ENCODE assay signal across 14 mouse cellular contexts in the genomic region with DNA sequence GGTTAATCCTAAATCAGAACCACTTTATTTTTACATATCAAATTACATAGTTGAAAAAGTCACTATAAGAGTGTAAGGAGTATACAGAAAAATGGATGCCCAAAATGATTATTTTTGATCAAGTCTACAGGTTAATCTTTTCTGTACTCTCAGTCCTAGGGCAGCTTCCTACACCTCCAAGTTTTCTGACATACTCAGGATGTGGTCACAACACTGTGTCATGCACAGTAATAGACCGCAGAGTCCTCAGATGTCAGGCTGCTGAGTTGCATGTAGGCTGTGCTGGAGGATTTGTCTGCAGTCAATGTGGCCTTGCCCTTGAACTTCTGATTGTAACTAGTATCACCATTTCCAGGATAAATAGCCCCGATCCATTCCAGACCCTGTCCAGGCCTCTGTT.
DNase-seq lines count a peak whose midpoint lies in the region; ATAC-seq lines count a peak whose summit lies in the region.
"Had no signal": no experiment of that assay in that cellular context is flagged by ENCODE, and none has a peak within 500 bp of the region (broad histone marks: within the 10 kb centered on the region; RNA-seq: fewer than 3 reads in every experiment).

No protein-coding gene starts in this region.

- peak; percentile 25 for DNase-seq in CD4-positive, CD25-positive, alpha-beta regulatory T cell, adult 2 months (ENCODE audit: low read depth, low spot score)
- DNase-seq in naive thymus-derived CD4-positive, alpha-beta T cell, adult 2 months (ENCODE audit: low read depth) = peak; percentile 42
- peak; percentile 21 to 38 for DNase-seq in thymus, postnatal 36 days
- DNase-seq in spleen, postnatal 10 days (ENCODE audit: low spot score in 2 of 2) = no peak
- DNase-seq in cerebellum, postnatal 25 days = no peak
- no peak for DNase-seq in layer of hippocampus, adult 18-20 months (ENCODE audit: low spot score in 2 of 2)
- DNase-seq: cerebellum, adult 9-10 months; heart, adult 11 months; heart, postnatal 36 days; kidney, adult 11 months; midbrain, embryonic 14.5 days; right cerebral cortex, postnatal 25 days had no signal

- ATAC-seq in common myeloid progenitor, adult 5-6 weeks (replicated peaks; ENCODE audit: low read depth, poor library complexity, severe bottlenecking) = peak; percentile 90
- ATAC-seq: lung, postnatal 0 days had no signal

Comparison
In these comparisons a context has a peak if more than half of its experiments do, and no peak if none do; other contexts are left out.
1. DNase-seq: peak in CD4-positive, CD25-positive, alpha-beta regulatory T cell, adult 2 months (single experiment), naive thymus-derived CD4-positive, alpha-beta T cell, adult 2 months (single experiment) and thymus, postnatal 36 days (2 of 2); none in spleen, postnatal 10 days (0 of 2), cerebellum, postnatal 25 days (0 of 2) and layer of hippocampus, adult 18-20 months (0 of 2).